In the genomic region with DNA sequence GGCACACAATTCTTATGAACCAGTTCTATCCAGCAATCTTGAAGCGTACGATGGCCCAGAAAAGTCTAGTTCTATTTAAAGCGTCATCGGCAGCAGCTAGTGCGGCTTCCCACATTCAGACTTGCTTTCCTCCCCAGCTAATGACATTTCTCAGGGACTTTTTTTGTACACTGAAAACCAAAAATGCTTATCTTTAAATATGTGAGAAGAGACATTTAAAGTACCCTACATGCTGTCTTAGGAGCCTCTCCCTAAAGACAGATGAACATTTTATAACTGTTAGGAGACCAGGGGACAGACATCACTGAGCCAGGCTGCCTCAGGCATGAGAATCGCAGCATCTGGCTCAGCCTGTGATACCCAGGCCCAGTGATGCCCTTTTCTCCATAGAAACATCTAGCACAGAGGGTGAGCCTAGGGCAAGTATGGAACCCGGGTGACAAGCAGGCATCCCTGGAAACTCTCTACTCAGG, we compare ENCODE assay signal across 24 mouse cellular contexts. TPM values are rescaled to one million over a fixed set of nuclear protein-coding genes. Genes with fewer than 3 reads are reported as not detected.
DNase-seq lines count a peak whose midpoint lies in the region; ATAC-seq lines count a peak whose summit lies in the region.
"Had no signal": no experiment of that assay in that cellular context is flagged by ENCODE, and none has a peak within 500 bp of the region (broad histone marks: within the 10 kb centered on the region; RNA-seq: fewer than 3 reads in every experiment).

No protein-coding gene starts in this region.

- no peak overlapping the region for H3K4me2 ChIP-seq in forebrain, embryonic 15.5 days (replicated peaks)
- no peak overlapping the region for H3K4me2 ChIP-seq in forebrain, embryonic 12.5 days
- no peak overlapping the region for H3K4me2 ChIP-seq in hindbrain, embryonic 14.5 days (replicated peaks)
- no peak overlapping the region for H3K4me2 ChIP-seq in hindbrain, embryonic 13.5 days
- no peak overlapping the region for H3K4me2 ChIP-seq in neural tube, embryonic 13.5 days
- H3K4me2 ChIP-seq in neural tube, embryonic 15.5 days = no peak overlapping the region
- H3K4me2 ChIP-seq: intestine, embryonic 15.5 days; liver, embryonic 11.5 days; neural tube, embryonic 12.5 days had no signal

- H3K4me1 ChIP-seq in forebrain, embryonic 15.5 days = no peaks in the 10 kb centered on the region; the same call in 1 of the 2 replicates
- H3K4me1 ChIP-seq in forebrain, embryonic 12.5 days = no peaks in the 10 kb centered on the region
- 0 out of 2 replicates have a peak, but pooled peaks cover 4% of the 10 kb centered on the region for H3K4me1 ChIP-seq in hindbrain, embryonic 14.5 days (replicated peaks; ENCODE audit: control insufficient read depth, insufficient read depth, low read length)
- peaks cover 8% of the 10 kb centered on the region; the same call in 1 of the 2 replicates for H3K4me1 ChIP-seq in hindbrain, embryonic 13.5 days (replicated peaks)
- 0 out of 2 replicates have a peak, but pooled peaks cover 8% of the 10 kb centered on the region for H3K4me1 ChIP-seq in neural tube, embryonic 13.5 days (replicated peaks)
- peaks cover 3% of the 10 kb centered on the region; the same call in 1 of the 2 replicates for H3K4me1 ChIP-seq in neural tube, embryonic 15.5 days
- H3K4me1 ChIP-seq: embryonic facial prominence, embryonic 10.5 days; intestine, embryonic 15.5 days; neural tube, embryonic 12.5 days had no signal

- no peak for DNase-seq in hindbrain, embryonic 14.5 days (ENCODE audit: low spot score)
- DNase-seq in neural tube, embryonic 10.5 days (ENCODE audit: extremely low spot score, low spot score) = no peak
- DNase-seq: adrenal gland, adult 2 months; cerebellum, adult 9-10 months; gastrocnemius, postnatal 25 days; heart, postnatal 10 days; kidney, adult 9 months; kidney, postnatal 25 days; lung, adult 2 months; lung, postnatal 4 days; thymus, adult 18-20 months had no signal

- no peak for ATAC-seq in forebrain, embryonic 15.5 days (replicated peaks)
- no peak for ATAC-seq in forebrain, embryonic 12.5 days (ENCODE audit: low FRiP score)
- no peak for ATAC-seq in hindbrain, embryonic 14.5 days (ENCODE audit: low FRiP score)
- no peak for ATAC-seq in hindbrain, embryonic 13.5 days (ENCODE audit: low FRiP score)
- ATAC-seq in neural tube, embryonic 13.5 days (ENCODE audit: low read depth) = no peak
- no peak for ATAC-seq in neural tube, embryonic 15.5 days (ENCODE audit: low FRiP score)
- ATAC-seq in monocyte, adult 5-6 weeks (replicated peaks; ENCODE audit: insufficient number of reproducible peaks, low FRiP score, low TSS enrichment, poor library complexity, severe bottlenecking) = no peak
- ATAC-seq: intestine, embryonic 15.5 days had no signal

- no peak overlapping the region for H3K9ac ChIP-seq in forebrain, embryonic 15.5 days (replicated peaks)
- no peak overlapping the region for H3K9ac ChIP-seq in forebrain, embryonic 12.5 days
- H3K9ac ChIP-seq in hindbrain, embryonic 14.5 days = no peak overlapping the region
- H3K9ac ChIP-seq in hindbrain, embryonic 13.5 days = no peak overlapping the region
- H3K9ac ChIP-seq in neural tube, embryonic 13.5 days = 0 out of 2 replicates have a peak overlapping the region, but pooled peaks have one; percentile 3
- H3K9ac ChIP-seq in neural tube, embryonic 15.5 days (replicated peaks) = no peak overlapping the region
- H3K9ac ChIP-seq: intestine, embryonic 15.5 days; neural tube, embryonic 12.5 days had no signal

- no peaks in the 10 kb centered on the region for H3K36me3 ChIP-seq in forebrain, embryonic 15.5 days
- H3K36me3 ChIP-seq in forebrain, embryonic 12.5 days (replicated peaks) = no peaks in the 10 kb centered on the region
- no peaks in the 10 kb centered on the region for H3K36me3 ChIP-seq in hindbrain, embryonic 14.5 days (replicated peaks; ENCODE audit: control insufficient read depth, insufficient read depth)
- no peaks in the 10 kb centered on the region for H3K36me3 ChIP-seq in hindbrain, embryonic 13.5 days
- H3K36me3 ChIP-seq in neural tube, embryonic 13.5 days = no peaks in the 10 kb centered on the region
- no peaks in the 10 kb centered on the region for H3K36me3 ChIP-seq in neural tube, embryonic 15.5 days
- H3K36me3 ChIP-seq: embryonic facial prominence, embryonic 10.5 days; intestine, embryonic 15.5 days; neural tube, embryonic 12.5 days had no signal

- H3K4me3 ChIP-seq in forebrain, embryonic 15.5 days = no peak overlapping the region
- H3K4me3 ChIP-seq in forebrain, embryonic 12.5 days (replicated peaks) = no peak overlapping the region
- no peak overlapping the region for H3K4me3 ChIP-seq in hindbrain, embryonic 14.5 days (replicated peaks; ENCODE audit: low read length)
- H3K4me3 ChIP-seq in hindbrain, embryonic 13.5 days = no peak overlapping the region
- no peak overlapping the region for H3K4me3 ChIP-seq in neural tube, embryonic 13.5 days
- H3K4me3 ChIP-seq in neural tube, embryonic 15.5 days (replicated peaks) = no peak overlapping the region
- H3K4me3 ChIP-seq: embryonic facial prominence, embryonic 10.5 days; intestine, embryonic 15.5 days; neural tube, embryonic 12.5 days had no signal

- peak overlapping the region; percentile 59 for H3K27ac ChIP-seq in forebrain, embryonic 15.5 days (replicated peaks)
- no peak overlapping the region for H3K27ac ChIP-seq in forebrain, embryonic 12.5 days
- peak overlapping the region; percentile 57 for H3K27ac ChIP-seq in hindbrain, embryonic 14.5 days
- no peak overlapping the region for H3K27ac ChIP-seq in hindbrain, embryonic 13.5 days
- H3K27ac ChIP-seq in neural tube, embryonic 13.5 days (replicated peaks) = peak overlapping the region; percentile 56
- peak overlapping the region; percentile 58; the same call in 1 of the 2 replicates for H3K27ac ChIP-seq in neural tube, embryonic 15.5 days (replicated peaks)
- H3K27ac ChIP-seq: embryonic facial prominence, embryonic 10.5 days; intestine, embryonic 15.5 days; neural tube, embryonic 12.5 days had no signal

- WGBS in forebrain, embryonic 15.5 days = 82% methylated on average over 7 of the region's 7 CpGs
- WGBS in forebrain, embryonic 12.5 days = 90% methylated on average over 7 of the region's 7 CpGs
- WGBS in hindbrain, embryonic 14.5 days = 75% methylated on average over 7 of the region's 7 CpGs
- WGBS in hindbrain, embryonic 13.5 days = 79% methylated on average over 7 of the region's 7 CpGs
- WGBS in neural tube, embryonic 13.5 days = 78% methylated on average over 7 of the region's 7 CpGs
- WGBS in neural tube, embryonic 15.5 days = 55% methylated on average over 7 of the region's 7 CpGs

- H3K27me3 ChIP-seq in forebrain, embryonic 15.5 days = no peaks in the 10 kb centered on the region
- no peaks in the 10 kb centered on the region for H3K27me3 ChIP-seq in forebrain, embryonic 12.5 days
- no peaks in the 10 kb centered on the region for H3K27me3 ChIP-seq in hindbrain, embryonic 14.5 days (ENCODE audit: control insufficient read depth, insufficient read depth, low read length)
- H3K27me3 ChIP-seq in hindbrain, embryonic 13.5 days = no peaks in the 10 kb centered on the region
- no peaks in the 10 kb centered on the region for H3K27me3 ChIP-seq in neural tube, embryonic 13.5 days
- no peaks in the 10 kb centered on the region for H3K27me3 ChIP-seq in neural tube, embryonic 15.5 days (replicated peaks)
- H3K27me3 ChIP-seq: intestine, embryonic 15.5 days; neural tube, embryonic 12.5 days had no signal

- no peaks in the 10 kb centered on the region for H3K9me3 ChIP-seq in forebrain, embryonic 15.5 days
- no peaks in the 10 kb centered on the region for H3K9me3 ChIP-seq in forebrain, embryonic 12.5 days
- H3K9me3 ChIP-seq in hindbrain, embryonic 14.5 days (ENCODE audit: control insufficient read depth, low read length) = no peaks in the 10 kb centered on the region
- H3K9me3 ChIP-seq in hindbrain, embryonic 13.5 days = no peaks in the 10 kb centered on the region
- H3K9me3 ChIP-seq in neural tube, embryonic 13.5 days = no peaks in the 10 kb centered on the region; the same call in 1 of the 2 replicates
- H3K9me3 ChIP-seq in neural tube, embryonic 15.5 days (replicated peaks) = no peaks in the 10 kb centered on the region
- H3K9me3 ChIP-seq: intestine, embryonic 15.5 days had no signal

RNA-seq across cellular contexts. Expression of gene Tex26, which starts 11.8 kb away (rescaled TPM):
- polyA plus RNA-seq in forebrain, embryonic 15.5 days (2015; fragmentation: Nextera tagmentation; extraction: Ambion mirVana) = 1.3 and 2.1 TPM in 2 replicates
- 2.0 and 2.9 TPM in 2 replicates for polyA plus RNA-seq in forebrain, embryonic 12.5 days (2016; fragmentation: Nextera tagmentation; extraction: Ambion mirVana)
- polyA plus RNA-seq in hindbrain, embryonic 14.5 days (2014; fragmentation: Nextera tagmentation; extraction: Ambion mirVana) = 1.1 and 1.2 TPM in 2 replicates
- polyA plus RNA-seq in hindbrain, embryonic 13.5 days (2015; fragmentation: Nextera tagmentation; extraction: Ambion mirVana) = 0.93 and 1.5 TPM in 2 replicates
- 0.54 and 1.3 TPM in 2 replicates for polyA plus RNA-seq in neural tube, embryonic 13.5 days (2015; fragmentation: Nextera tagmentation; extraction: Ambion mirVana)
- 0.73 and 0.78 TPM in 2 replicates for polyA plus RNA-seq in neural tube, embryonic 15.5 days (2015; fragmentation: Nextera tagmentation; extraction: Ambion mirVana)
- total RNA-seq in monocyte, adult 5-6 weeks (2017) = not detected in 3 replicates
- total RNA-seq: common myeloid progenitor, adult 5-6 weeks; gastrocnemius, postnatal 25 days; heart, adult 8-10 months; heart, postnatal 10 days had no signal
- polyA plus RNA-seq: adrenal gland, adult 2 months; spleen, adult 2 months had no signal

RNA-seq across cellular contexts. Expression of gene Medag, which starts 39.7 kb away (rescaled TPM):
- 0.95 and 1.7 TPM in 2 replicates for polyA plus RNA-seq in forebrain, embryonic 15.5 days (2015; fragmentation: Nextera tagmentation; extraction: Ambion mirVana)
- polyA plus RNA-seq in forebrain, embryonic 12.5 days (2016; fragmentation: Nextera tagmentation; extraction: Ambion mirVana) = 1.2 and 1.3 TPM in 2 replicates
- 2.5 and 4.0 TPM in 2 replicates for polyA plus RNA-seq in hindbrain, embryonic 14.5 days (2014; fragmentation: Nextera tagmentation; extraction: Ambion mirVana)
- 2.1 and 2.5 TPM in 2 replicates for polyA plus RNA-seq in hindbrain, embryonic 13.5 days (2015; fragmentation: Nextera tagmentation; extraction: Ambion mirVana)
- 1.2 and 1.4 TPM in 2 replicates for polyA plus RNA-seq in neural tube, embryonic 13.5 days (2015; fragmentation: Nextera tagmentation; extraction: Ambion mirVana)
- polyA plus RNA-seq in neural tube, embryonic 15.5 days (2015; fragmentation: Nextera tagmentation; extraction: Ambion mirVana) = 1.8 and 2.5 TPM in 2 replicates
- total RNA-seq in monocyte, adult 5-6 weeks (2017) = not detected in 3 replicates
- total RNA-seq: common myeloid progenitor, adult 5-6 weeks had no signal

Comparison
In these comparisons a context has a peak if more than half of its experiments do, and no peak if none do; other contexts are left out.
1. H3K27ac ChIP-seq: peak in forebrain, embryonic 15.5 days (single experiment), hindbrain, embryonic 14.5 days (single experiment), neural tube, embryonic 13.5 days (single experiment) and neural tube, embryonic 15.5 days (single experiment); none in forebrain, embryonic 12.5 days (single experiment) and hindbrain, embryonic 13.5 days (single experiment).